Mouse (Mus musculus): ENCODE measurements at regions not wholly inside any gene's neighbourhood (a gene's known extent, or its start where the extent isn't known, plus 50 kb on each side); places are given as distances from the start of the nearest gene placed in this dataset.

DNA sequence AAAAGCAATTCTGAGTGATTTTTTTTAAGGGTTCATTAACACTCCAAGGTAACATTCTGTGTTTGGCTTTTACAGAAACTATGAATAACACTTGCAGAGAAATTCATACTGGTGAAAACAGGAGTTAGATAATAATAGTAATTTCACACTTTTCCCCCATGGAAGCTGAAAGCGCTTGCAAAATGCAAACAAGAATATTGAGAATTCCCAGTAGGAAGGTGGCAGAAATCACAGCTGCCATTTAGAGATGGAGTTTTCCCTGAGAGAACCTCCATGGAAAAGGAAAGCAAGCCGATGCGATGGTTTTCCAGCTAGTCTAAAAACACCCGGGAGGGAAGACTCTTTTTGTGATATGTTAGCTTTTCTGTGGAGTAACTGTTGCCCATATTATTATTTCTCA is 174.1 kb upstream of the App start:
- Histone ChIP-seq H3K4me1 (replicated peaks; ENCODE audit: insufficient read depth, low read length) (no peaks in the 10 kb centered on the region), H3K9ac (ENCODE audit: low read depth, low read length) (no peak overlapping the region), H3K9me3 (replicated peaks; ENCODE audit: low read length) (no peaks in the 10 kb centered on the region), H3K27me3 (ENCODE audit: insufficient read depth, low read length) (no peaks in the 10 kb centered on the region; the same call in 1 of the 2 replicates), H3K27ac (no peak overlapping the region), H3K36me3 (ENCODE audit: insufficient read depth, low read length) (no peaks in the 10 kb centered on the region), H3K4me2 (ENCODE audit: low read length) (no peak overlapping the region), H3K4me3 (replicated peaks; ENCODE audit: low read depth, low read length) (no peak overlapping the region)
- ATAC-seq (replicated peaks; ENCODE audit: low FRiP score, low read depth) (no peak), DNase-seq (ENCODE audit: low spot score) (no peak)
- 91% methylated on average over 4 of the region's 4 CpGs for WGBS
- no peak for TF ChIP-seq CTCF (IDR thresholded peaks at IDR 0.05; ENCODE audit: low read depth)

DNA sequence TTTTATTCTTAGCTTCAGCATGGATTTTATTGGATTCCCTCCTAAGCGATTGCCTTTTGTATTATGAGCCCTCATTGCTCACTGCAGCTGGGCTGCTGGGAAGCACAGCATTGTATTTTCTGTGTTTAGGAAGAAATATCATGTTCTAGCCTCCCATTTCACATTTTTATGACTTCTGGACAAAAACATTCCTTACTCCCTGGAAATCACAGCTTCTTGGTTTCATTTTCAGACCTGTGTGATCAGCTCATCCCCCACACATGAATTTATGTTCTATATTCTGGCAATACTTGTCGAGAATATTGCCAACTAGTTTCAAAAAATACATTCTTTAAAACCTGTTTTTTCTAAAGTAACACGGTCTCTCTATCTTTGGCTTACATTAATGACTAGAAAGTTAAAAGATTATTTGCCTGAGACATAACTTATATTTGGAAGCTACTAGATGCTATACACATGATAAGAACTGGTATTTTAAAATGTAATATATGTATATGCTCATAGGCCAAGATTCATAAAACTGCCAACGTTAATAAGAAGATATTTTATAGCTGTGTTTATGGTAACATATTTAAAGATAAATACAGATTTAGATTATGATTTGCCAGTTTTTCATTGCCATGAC is 163.0 kb upstream of the App start:
- Histone ChIP-seq H3K27ac (no peak overlapping the region), H3K4me3 (replicated peaks; ENCODE audit: low read depth, low read length) (no peak overlapping the region), H3K27me3 (ENCODE audit: insufficient read depth, low read length) (no peaks in the 10 kb centered on the region), H3K9ac (ENCODE audit: low read depth, low read length) (no peak overlapping the region), H3K36me3 (ENCODE audit: insufficient read depth, low read length) (no peaks in the 10 kb centered on the region), H3K9me3 (replicated peaks; ENCODE audit: low read length) (no peaks in the 10 kb centered on the region), H3K4me1 (replicated peaks; ENCODE audit: insufficient read depth, low read length) (no peaks in the 10 kb centered on the region), H3K4me2 (ENCODE audit: low read length) (no peak overlapping the region)
- no peak for TF ChIP-seq CTCF (IDR thresholded peaks at IDR 0.05; ENCODE audit: low read depth)
- 44% methylated on average over 4 of the region's 4 CpGs for WGBS
- ATAC-seq (replicated peaks; ENCODE audit: low FRiP score, low read depth), result no peak
- peak; percentile 84 for DNase-seq (ENCODE audit: low spot score)

DNA sequence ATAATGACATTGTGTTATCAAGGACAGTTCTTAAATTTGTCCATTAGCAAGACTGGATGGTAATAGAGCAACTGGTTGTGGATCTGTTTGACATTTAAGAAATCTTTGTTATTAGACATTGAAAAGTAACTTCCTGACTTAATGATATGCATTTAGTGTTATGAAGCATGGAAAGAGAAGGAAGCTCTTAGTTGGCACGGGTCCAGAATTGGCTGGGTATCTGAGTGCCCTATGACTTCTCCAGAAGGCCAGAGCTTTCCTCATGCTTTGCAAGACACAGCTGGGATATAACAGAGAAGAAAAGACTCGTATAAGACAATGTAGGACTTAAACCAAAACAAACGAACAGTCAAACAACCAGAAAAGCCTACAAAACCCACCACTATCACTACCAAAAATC is 160.0 kb upstream of the App start:
- WGBS, result 61% methylated on average over 3 of the region's 3 CpGs
- Histone ChIP-seq H3K4me1 (replicated peaks; ENCODE audit: insufficient read depth, low read length) (no peaks in the 10 kb centered on the region), H3K27me3 (ENCODE audit: insufficient read depth, low read length) (no peaks in the 10 kb centered on the region), H3K4me2 (ENCODE audit: low read length) (no peak overlapping the region), H3K9me3 (replicated peaks; ENCODE audit: low read length) (no peaks in the 10 kb centered on the region), H3K4me3 (replicated peaks; ENCODE audit: low read depth, low read length) (no peak overlapping the region), H3K36me3 (ENCODE audit: insufficient read depth, low read length) (no peaks in the 10 kb centered on the region), H3K9ac (ENCODE audit: low read depth, low read length) (no peak overlapping the region), H3K27ac (no peak overlapping the region)
- DNase-seq (ENCODE audit: low spot score), result peak; percentile 46
- no peak for TF ChIP-seq CTCF (IDR thresholded peaks at IDR 0.05; ENCODE audit: low read depth)
- ATAC-seq (replicated peaks; ENCODE audit: low FRiP score, low read depth), result no peak

DNA sequence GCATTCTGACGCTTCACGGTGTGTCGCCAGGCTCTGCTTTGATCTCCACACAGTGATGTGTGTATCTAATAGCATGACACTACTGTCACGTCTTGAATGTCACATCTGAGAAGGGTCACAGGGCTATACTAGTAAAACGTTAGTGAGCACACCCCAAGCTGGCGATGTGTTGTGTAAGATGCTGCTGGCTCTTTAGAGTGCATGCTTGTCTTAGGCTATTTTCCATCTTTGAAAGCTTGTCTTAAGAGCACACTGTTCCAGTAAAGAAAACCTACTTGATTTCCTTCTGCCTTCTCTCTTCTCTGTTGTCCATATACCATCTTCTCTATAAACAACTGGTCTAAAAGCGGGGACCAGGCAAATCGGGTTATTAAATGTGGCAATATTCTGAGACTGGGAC is 138.5 kb upstream of the App start:
- H3K9ac ChIP-seq (ENCODE audit: low read depth, low read length), result no peak overlapping the region
- DNase-seq (ENCODE audit: low spot score) (no peak), ATAC-seq (replicated peaks; ENCODE audit: low FRiP score, low read depth) (no peak)
- no peaks in the 10 kb centered on the region for H3K27me3 ChIP-seq (ENCODE audit: insufficient read depth, low read length)
- no peak overlapping the region for H3K27ac ChIP-seq
- no peaks in the 10 kb centered on the region for H3K9me3 ChIP-seq (replicated peaks; ENCODE audit: low read length)
- TF ChIP-seq CTCF (IDR thresholded peaks at IDR 0.05; ENCODE audit: low read depth), result no peak
- H3K4me1 ChIP-seq (replicated peaks; ENCODE audit: insufficient read depth, low read length), result no peaks in the 10 kb centered on the region
- H3K4me2 ChIP-seq (ENCODE audit: low read length), result no peak overlapping the region
- H3K4me3 ChIP-seq (replicated peaks; ENCODE audit: low read depth, low read length), result no peak overlapping the region
- H3K36me3 ChIP-seq (ENCODE audit: insufficient read depth, low read length), result no peaks in the 10 kb centered on the region
- WGBS, result 65% methylated on average over 8 of the region's 8 CpGs

DNA sequence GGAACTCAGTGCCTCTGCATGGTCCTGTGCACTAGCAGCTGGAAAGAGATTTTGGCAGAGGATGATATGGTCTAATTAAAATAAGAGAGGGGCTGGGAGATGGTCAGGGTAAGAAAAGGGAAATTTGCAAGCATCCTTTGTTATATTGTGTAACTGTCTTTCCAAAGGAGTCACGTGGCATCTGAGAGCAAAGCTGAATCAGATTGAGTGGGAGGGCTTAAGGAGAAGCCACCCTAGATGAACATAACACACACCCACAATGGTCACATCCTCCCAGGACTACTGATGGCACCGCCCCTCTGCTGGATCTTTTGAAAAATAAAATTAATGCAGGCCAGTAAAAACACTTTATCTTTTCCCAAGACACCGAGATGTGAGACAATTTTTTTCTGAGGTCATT is 135.9 kb upstream of the App start:
- H3K4me3 ChIP-seq (replicated peaks; ENCODE audit: low read depth, low read length), result no peak overlapping the region
- ATAC-seq (replicated peaks; ENCODE audit: low FRiP score, low read depth), result no peak
- no peaks in the 10 kb centered on the region for H3K4me1 ChIP-seq (replicated peaks; ENCODE audit: insufficient read depth, low read length)
- H3K36me3 ChIP-seq (ENCODE audit: insufficient read depth, low read length), result no peaks in the 10 kb centered on the region
- TF ChIP-seq CTCF (IDR thresholded peaks at IDR 0.05; ENCODE audit: low read depth), result no peak
- 49% methylated on average over 3 of the region's 3 CpGs for WGBS
- H3K9ac ChIP-seq (ENCODE audit: low read depth, low read length), result no peak overlapping the region
- DNase-seq (ENCODE audit: low spot score), result no peak
- H3K9me3 ChIP-seq (replicated peaks; ENCODE audit: low read length), result no peaks in the 10 kb centered on the region
- H3K27ac ChIP-seq, result no peak overlapping the region
- H3K27me3 ChIP-seq (ENCODE audit: insufficient read depth, low read length), result no peaks in the 10 kb centered on the region
- H3K4me2 ChIP-seq (ENCODE audit: low read length), result no peak overlapping the region

DNA sequence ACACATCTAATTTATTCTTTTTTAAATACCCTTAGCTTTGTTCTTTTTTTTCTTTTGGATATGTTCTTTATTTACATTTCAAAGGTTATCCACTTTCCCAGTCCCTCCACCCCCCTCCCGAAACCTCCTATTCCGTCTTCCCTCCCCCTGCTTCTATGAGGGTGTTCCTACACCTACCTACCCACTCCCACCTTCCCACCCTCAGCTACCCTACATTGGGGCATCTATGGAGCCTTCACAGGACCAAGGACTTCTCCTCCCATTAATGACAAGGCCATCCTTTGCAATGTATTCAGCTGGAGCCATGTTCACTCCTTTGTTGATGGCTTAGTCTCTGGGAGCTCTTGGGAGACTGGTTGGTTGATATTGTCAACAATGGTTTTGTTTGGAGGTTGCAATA is 134.9 kb upstream of the App start:
- no peaks in the 10 kb centered on the region for H3K27me3 ChIP-seq (ENCODE audit: insufficient read depth, low read length)
- no peak for ATAC-seq (replicated peaks; ENCODE audit: low FRiP score, low read depth)
- 84% methylated on average over 2 of the region's 2 CpGs for WGBS

DNA sequence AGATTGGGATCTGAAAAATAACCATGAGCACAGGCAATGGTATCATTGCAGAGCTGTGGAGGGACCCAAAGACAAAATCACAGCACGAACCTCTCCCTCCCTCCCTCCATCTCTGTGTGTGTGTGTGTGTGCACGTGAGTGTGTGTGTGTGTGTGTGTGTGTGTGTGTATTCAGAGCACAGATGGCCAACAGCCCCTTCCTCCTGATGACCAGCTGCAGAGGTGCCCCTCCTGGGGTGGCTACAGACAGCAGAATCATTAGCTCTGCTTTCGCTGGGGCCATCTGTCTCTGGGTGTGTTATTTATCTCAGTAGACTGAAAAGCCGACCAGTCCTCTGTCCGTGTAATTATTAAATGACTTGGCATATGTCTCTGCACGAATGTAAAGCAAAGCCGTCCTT is 134.4 kb upstream of the App start:
- Histone ChIP-seq H3K36me3 (ENCODE audit: insufficient read depth, low read length) (no peaks in the 10 kb centered on the region), H3K4me1 (replicated peaks; ENCODE audit: insufficient read depth, low read length) (no peaks in the 10 kb centered on the region), H3K27me3 (ENCODE audit: insufficient read depth, low read length) (no peaks in the 10 kb centered on the region), H3K27ac (no peak overlapping the region), H3K9ac (ENCODE audit: low read depth, low read length) (no peak overlapping the region), H3K4me2 (ENCODE audit: low read length) (no peak overlapping the region), H3K9me3 (replicated peaks; ENCODE audit: low read length) (no peaks in the 10 kb centered on the region), H3K4me3 (replicated peaks; ENCODE audit: low read depth, low read length) (no peak overlapping the region)
- DNase-seq (ENCODE audit: low spot score), result no peak
- WGBS, result 49% methylated on average over 7 of the region's 7 CpGs
- no peak for ATAC-seq (replicated peaks; ENCODE audit: low FRiP score, low read depth)
- no peak for TF ChIP-seq CTCF (IDR thresholded peaks at IDR 0.05; ENCODE audit: low read depth)

More for the DNA sequence above, 134.9 kb upstream of the App start:
- Histone ChIP-seq H3K27ac (no peak overlapping the region), H3K4me3 (replicated peaks; ENCODE audit: low read depth, low read length) (no peak overlapping the region), H3K9ac (ENCODE audit: low read depth, low read length) (no peak overlapping the region), H3K4me1 (replicated peaks; ENCODE audit: insufficient read depth, low read length) (no peaks in the 10 kb centered on the region), H3K36me3 (ENCODE audit: insufficient read depth, low read length) (no peaks in the 10 kb centered on the region), H3K4me2 (ENCODE audit: low read length) (no peak overlapping the region), H3K9me3 (replicated peaks; ENCODE audit: low read length) (no peaks in the 10 kb centered on the region)
- DNase-seq (ENCODE audit: low spot score), result no peak
- TF ChIP-seq CTCF (IDR thresholded peaks at IDR 0.05; ENCODE audit: low read depth), result no peak
